Mouse (Mus musculus) embryonic facial prominence, embryonic 11.5 days (tissue): ENCODE data around the gene Ddx31. TPM values are rescaled to one million over a fixed set of nuclear protein-coding genes. Genes with fewer than 3 reads are reported as not detected.

ENCODE experiments used
- ATAC-seq: fragments of 200-750 bp; cut with Nextera tagmentation; replicated peaks from 2 replicates; pipeline ENCODE4 v1.8.0; 2017; ENCODE audit warnings: low read depth; ENCODE audit not compliant: insufficient number of reproducible peaks, low FRiP score, low TSS enrichment
- DNase-seq: peaks from one replicate; pipeline ENCODE4 v3.0.0-alpha.2; 2015; ENCODE audit warnings: low spot score
- H3K27ac ChIP-seq: fragments of 300-500 bp; sonication (generic); replicated peaks from 2 replicates; pipeline ENCODE4 v1.5.1; 2014; ENCODE audit warnings: mild to moderate bottlenecking, low read depth, low read length, control low read depth
- H3K27me3 ChIP-seq: fragments of 300-500 bp; sonication (generic); 2 replicates; pipeline ENCODE4 v1.6.1; 2014; ENCODE audit warnings: mild to moderate bottlenecking, low read length, moderate library complexity, mixed read lengths; ENCODE audit not compliant: control insufficient read depth, insufficient read depth
- H3K36me3 ChIP-seq: fragments of 300-500 bp; sonication (generic); replicated peaks from 2 replicates; pipeline ENCODE4 v1.6.1; 2014; ENCODE audit warnings: low read depth, mild to moderate bottlenecking, low read length, moderate library complexity, mixed read lengths; ENCODE audit not compliant: control insufficient read depth, insufficient read depth
- H3K4me1 ChIP-seq: fragments of 300-500 bp; sonication (generic); 2 replicates; pipeline ENCODE4 v1.6.1; 2014; ENCODE audit warnings: low read length, mixed read lengths; ENCODE audit not compliant: control insufficient read depth, insufficient read depth
- H3K4me2 ChIP-seq: fragments of 300-500 bp; sonication (generic); 2 replicates; pipeline ENCODE4 v1.6.1; 2014; ENCODE audit warnings: low read depth, mild to moderate bottlenecking, control low read depth, low read length, moderate library complexity
- H3K4me3 ChIP-seq: fragments of 300-500 bp; sonication (generic); 2 replicates; pipeline ENCODE4 v1.5.1; 2014; ENCODE audit warnings: low read depth, low read length, control low read depth
- H3K9ac ChIP-seq: fragments of 300-500 bp; sonication (generic); replicated peaks from 2 replicates; pipeline ENCODE4 v1.6.1; 2014; ENCODE audit warnings: mild to moderate bottlenecking, control low read depth, low read length
- H3K9me3 ChIP-seq: fragments of 300-500 bp; sonication (generic); replicated peaks from 2 replicates; pipeline ENCODE4 v1.6.1; 2016; ENCODE audit warnings: mild to moderate bottlenecking, low read length, inconsistent platforms, mixed read lengths; ENCODE audit not compliant: control insufficient read depth
- WGBS: fragments of 180-500 bp; shearing (Covaris S2); extraction: QIAGEN DNeasy Blood & Tissue Kit; methylation state at CpG from one replicate; pipeline ENCODE4 v1.1.7; 2014; 5-methylcytosine and 5-hydroxymethylcytosine counted together
- polyA plus RNA-seq: library from polyadenylated mRNA; unstranded; fragments of >200 nt; fragmentation: Nextera tagmentation; extraction: Ambion mirVana; gene quantifications from 2 replicates; pipeline ENCODE4 v1.2.1, GENCODE M21; 2014

Ddx31 gene
- polyA plus RNA-seq, 1 experiment from 2014 or later, result 20.0 TPM

GRCm38 (mm10) chr2:28842042-28842441 lies 1.8 kb downstream of the Ddx31 start:
- WGBS, result 76% methylated on average over 3 of the region's 3 CpGs
- Histone ChIP-seq H3K4me2 (no peak overlapping the region; the same call in 1 of the 2 replicates), H3K4me1 (no peaks in the 10 kb centered on the region), H3K4me3 (no peak overlapping the region), H3K9ac (no peak overlapping the region), H3K36me3 (no peaks in the 10 kb centered on the region; the same call in 1 of the 2 replicates), H3K27ac (no peak overlapping the region), H3K9me3 (no peaks in the 10 kb centered on the region), H3K27me3 (no peaks in the 10 kb centered on the region)
- no peak for ATAC-seq
- no peak for DNase-seq

GRCm38 (mm10) chr2:28848879-28849278 lies 8.7 kb downstream of the Ddx31 start:
- H3K4me3 ChIP-seq, result no peak overlapping the region
- 91% methylated on average over 2 of the region's 2 CpGs for WGBS
- H3K4me2 ChIP-seq, result no peak overlapping the region
- no peaks in the 10 kb centered on the region; the same call in none of the 2 replicates for H3K36me3 ChIP-seq
- ATAC-seq (no peak), DNase-seq (no peak)
- H3K4me1 ChIP-seq, result no peaks in the 10 kb centered on the region
- H3K9me3 ChIP-seq, result no peaks in the 10 kb centered on the region
- H3K27ac ChIP-seq, result no peak overlapping the region
- H3K9ac ChIP-seq, result no peak overlapping the region
- H3K27me3 ChIP-seq, result no peaks in the 10 kb centered on the region

DNA sequence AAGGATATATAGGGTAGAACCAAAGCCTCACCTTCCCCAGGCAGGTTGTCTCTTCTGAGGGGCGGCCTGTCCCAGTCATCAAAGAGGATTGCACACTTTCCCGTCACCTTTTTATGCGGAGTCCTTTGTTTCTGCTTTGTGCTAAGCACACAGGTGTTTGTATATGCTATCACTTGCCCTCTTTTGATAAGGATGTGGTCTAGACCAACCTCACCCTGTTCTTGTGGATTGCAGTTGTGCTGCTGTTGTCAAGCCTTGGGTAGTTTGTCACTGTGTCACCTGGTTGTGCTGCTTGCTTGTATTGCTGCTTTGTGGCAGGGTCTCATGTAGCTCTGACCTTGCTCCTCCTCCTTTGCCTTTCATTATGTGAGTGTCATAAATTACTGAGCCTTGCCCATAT lies 12.4 kb downstream of the Ddx31 start:
- H3K4me3 ChIP-seq, result no peak overlapping the region
- no peaks in the 10 kb centered on the region for H3K36me3 ChIP-seq
- no peak overlapping the region for H3K4me2 ChIP-seq
- H3K4me1 ChIP-seq, result no peaks in the 10 kb centered on the region
- H3K27ac ChIP-seq, result no peak overlapping the region
- no peaks in the 10 kb centered on the region for H3K9me3 ChIP-seq
- no peak for ATAC-seq
- no peak for DNase-seq
- 96% methylated on average over 3 of the region's 3 CpGs for WGBS
- H3K27me3 ChIP-seq, result no peaks in the 10 kb centered on the region
- no peak overlapping the region for H3K9ac ChIP-seq

- Histone ChIP-seq H3K9ac (no peak overlapping the region), H3K27ac (no peak overlapping the region), H3K27me3 (no peaks in the 10 kb centered on the region), H3K4me3 (no peak overlapping the region), H3K4me1 (no peaks in the 10 kb centered on the region), H3K4me2 (no peak overlapping the region), H3K36me3 (no peaks in the 10 kb centered on the region; the same call in 1 of the 2 replicates), H3K9me3 (no peaks in the 10 kb centered on the region)
- 92% methylated on average over 2 of the region's 2 CpGs for WGBS
- DNase-seq (no peak), ATAC-seq (no peak)
Observed at GRCm38 (mm10) chr2:28855773-28856172, 15.6 kb downstream of the Ddx31 start.

GRCm38 (mm10) chr2:28859303-28859702 lies 19.1 kb downstream of the Ddx31 start:
- Histone ChIP-seq H3K4me3 (no peak overlapping the region), H3K27me3 (no peaks in the 10 kb centered on the region), H3K9me3 (no peaks in the 10 kb centered on the region), H3K36me3 (peaks cover 2% of the 10 kb centered on the region; the same call in 1 of the 2 replicates), H3K9ac (no peak overlapping the region), H3K4me2 (no peak overlapping the region), H3K27ac (no peak overlapping the region), H3K4me1 (no peaks in the 10 kb centered on the region)
- WGBS, result 92% methylated on average over 4 of the region's 4 CpGs
- no peak for DNase-seq
- no peak for ATAC-seq

DNA sequence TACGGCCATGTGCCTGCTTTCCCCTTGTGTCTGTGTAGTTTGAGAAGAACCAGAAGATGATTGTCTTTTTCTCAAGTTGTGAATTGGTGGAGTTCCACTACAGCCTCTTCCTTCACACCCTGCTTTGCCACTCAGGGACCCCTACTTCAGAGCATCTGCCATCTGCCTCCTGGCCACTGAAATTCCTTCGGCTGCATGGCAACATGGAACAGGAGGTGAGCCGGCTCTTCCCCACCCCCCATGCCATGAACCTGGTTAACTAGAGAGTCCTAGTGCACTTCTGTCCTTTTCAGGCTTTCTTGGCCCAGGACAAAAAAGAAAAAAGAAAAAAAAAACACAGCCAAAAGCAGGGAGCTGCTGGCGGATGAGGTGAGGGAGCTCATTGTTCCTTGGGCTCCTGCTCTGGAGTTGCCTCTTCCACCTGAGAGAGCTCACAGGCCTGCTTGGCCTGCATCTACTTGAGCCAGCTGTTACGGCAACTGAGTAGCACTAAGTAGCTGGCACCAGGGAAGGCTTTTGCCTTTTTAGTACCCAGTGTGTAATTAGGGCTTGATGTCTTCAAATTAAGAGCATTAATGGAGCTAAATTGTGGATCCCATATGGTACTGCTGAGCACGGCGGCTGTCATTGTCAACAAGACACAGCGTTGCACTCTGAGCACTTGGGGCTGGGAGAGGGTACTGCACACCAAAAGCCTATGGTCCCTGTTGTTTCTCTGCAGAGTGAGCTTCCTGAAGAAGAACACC lies 20.6 kb downstream of the Ddx31 start:
- Histone ChIP-seq H3K4me1 (no peaks in the 10 kb centered on the region), H3K27ac (no peak overlapping the region), H3K4me3 (no peak overlapping the region), H3K9me3 (no peaks in the 10 kb centered on the region), H3K9ac (no peak overlapping the region), H3K27me3 (no peaks in the 10 kb centered on the region), H3K36me3 (peaks cover 2% of the 10 kb centered on the region; the same call in 1 of the 2 replicates), H3K4me2 (no peak overlapping the region)
- no peak for DNase-seq
- WGBS, result 96% methylated on average over 8 of the region's 8 CpGs
- ATAC-seq, result no peak

- Histone ChIP-seq H3K27me3 (no peaks in the 10 kb centered on the region), H3K9me3 (no peaks in the 10 kb centered on the region), H3K27ac (no peak overlapping the region), H3K4me2 (no peak overlapping the region), H3K4me1 (no peaks in the 10 kb centered on the region), H3K36me3 (peaks cover 6% of the 10 kb centered on the region; the same call in 1 of the 2 replicates), H3K4me3 (no peak overlapping the region), H3K9ac (no peak overlapping the region)
- ATAC-seq (no peak), DNase-seq (no peak)
Observed at GRCm38 (mm10) chr2:28863857-28864256, 23.7 kb downstream of the Ddx31 start.

DNA sequence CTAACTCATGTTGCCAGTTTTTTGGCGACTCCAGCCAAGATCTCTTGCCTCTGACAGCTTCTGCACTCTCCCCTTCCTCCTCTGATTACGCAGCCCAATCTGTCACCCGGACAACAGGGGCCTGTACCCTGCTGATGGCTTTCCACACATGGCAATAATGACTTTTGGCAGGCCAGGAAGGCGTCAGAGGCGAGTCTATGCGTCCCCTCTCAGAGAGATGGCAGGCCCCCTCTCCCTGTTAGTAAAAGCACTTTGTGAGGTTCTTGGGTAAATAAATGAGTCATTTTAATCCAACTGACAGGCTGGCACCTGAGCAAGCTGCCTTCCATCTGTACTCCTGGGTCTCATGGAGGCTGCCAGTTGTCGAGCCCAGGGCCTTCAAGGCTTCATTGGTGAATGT lies 27.3 kb downstream of the Ddx31 start:
- Histone ChIP-seq H3K9ac (no peak overlapping the region), H3K27me3 (no peaks in the 10 kb centered on the region), H3K4me2 (no peak overlapping the region), H3K9me3 (no peaks in the 10 kb centered on the region), H3K4me1 (no peaks in the 10 kb centered on the region), H3K36me3 (peaks cover 6% of the 10 kb centered on the region; the same call in 1 of the 2 replicates), H3K27ac (no peak overlapping the region), H3K4me3 (no peak overlapping the region)
- ATAC-seq (no peak), DNase-seq (no peak)
- 78% methylated on average over 7 of the region's 7 CpGs for WGBS
